Mouse (Mus musculus) brain, embryonic 18.5 days (tissue): ENCODE results near the gene Gm49325.
A peak's percentile ranks its signal among the peaks of the same experiment; 100 is the strongest.

Experiments
- DNase-seq: peaks from one replicate; pipeline ENCODE4 v3.0.0-alpha.2; 2012; ENCODE audit warnings: low read depth, low spot score

Gene Gm49325

DNA sequence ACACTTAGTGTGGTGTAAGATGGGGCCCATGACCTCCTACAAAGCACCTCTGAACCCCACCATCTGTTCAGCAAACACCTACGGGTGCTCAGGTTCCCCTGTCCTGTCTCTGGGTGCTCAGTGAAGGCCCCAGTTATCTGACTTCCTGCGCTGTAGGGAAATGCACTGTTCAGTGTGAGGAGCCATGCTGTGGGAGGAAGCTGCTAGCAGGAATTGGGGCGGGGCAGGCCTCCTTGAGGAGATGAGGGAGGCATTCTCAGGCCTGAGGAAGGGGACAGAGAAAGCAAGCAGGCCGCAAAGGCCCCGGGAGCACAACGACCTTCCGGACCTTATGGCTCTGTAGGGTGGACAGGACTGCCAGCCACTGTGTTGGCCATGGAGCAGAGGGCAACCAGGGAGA, 16.9 kb upstream of the Gm49325 start:
- no peak for DNase-seq

DNA sequence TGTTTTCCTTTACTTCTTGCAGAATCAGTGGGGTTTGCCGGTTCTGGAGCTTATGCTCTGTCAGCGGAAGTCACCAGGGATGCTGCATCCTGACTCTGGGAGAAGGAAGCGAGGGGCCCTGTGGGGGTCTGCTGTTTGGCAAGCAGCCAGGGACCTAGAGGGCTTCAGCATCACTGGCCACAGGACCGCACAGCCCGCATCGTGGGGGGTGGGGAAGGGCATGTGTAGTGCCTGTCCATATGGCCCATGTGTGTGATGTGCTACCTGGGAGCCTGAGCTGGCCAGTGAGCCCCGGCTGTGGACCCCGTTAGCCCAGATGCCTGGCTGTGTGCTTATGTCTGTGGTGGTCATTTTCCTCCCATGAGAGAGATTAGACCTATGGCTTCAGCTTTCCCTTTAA, 16.2 kb upstream of the Gm49325 start:
- DNase-seq: no peak

DNA sequence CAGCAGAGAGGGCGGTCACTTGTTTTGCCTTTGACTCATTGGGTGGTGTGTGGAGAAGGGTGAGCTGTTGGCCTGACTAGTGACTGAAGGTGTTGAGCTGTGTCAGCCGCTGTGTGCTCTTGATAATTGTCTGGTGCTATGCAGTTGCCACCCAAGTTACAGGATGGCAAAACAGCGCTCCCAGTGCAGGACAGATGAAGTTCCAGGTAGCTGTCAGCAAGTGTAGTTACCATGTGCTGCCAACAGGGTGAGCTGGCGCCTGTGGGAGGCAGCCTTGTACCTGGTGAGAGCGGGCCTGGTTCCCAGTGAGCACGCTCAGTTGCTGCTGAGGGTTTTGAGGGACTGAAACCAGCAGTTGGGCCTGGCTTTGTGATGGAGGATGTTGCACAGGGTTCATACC, 15.2 kb upstream of the Gm49325 start:
- DNase-seq: no peak

DNA sequence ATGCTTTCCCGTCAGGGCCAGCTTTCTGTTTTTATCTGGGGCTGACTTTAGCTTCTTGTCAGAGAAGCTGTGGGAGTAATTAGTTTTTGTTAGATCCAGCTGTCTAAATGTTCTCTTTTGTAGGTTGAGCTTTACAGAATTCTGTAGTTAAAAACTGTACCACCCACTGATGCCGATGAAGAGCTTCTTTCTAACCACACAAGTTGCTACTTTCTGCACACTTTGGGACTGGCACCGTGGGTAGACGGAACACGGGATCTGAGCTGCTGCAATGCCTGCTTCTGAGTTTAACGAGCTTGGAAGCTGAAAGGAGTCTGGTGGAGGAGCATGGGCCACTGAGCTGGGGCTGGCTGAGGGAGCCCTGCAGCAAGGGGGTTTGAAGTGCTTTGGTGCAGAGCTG, 14.5 kb upstream of the Gm49325 start:
- DNase-seq: no peak

DNA sequence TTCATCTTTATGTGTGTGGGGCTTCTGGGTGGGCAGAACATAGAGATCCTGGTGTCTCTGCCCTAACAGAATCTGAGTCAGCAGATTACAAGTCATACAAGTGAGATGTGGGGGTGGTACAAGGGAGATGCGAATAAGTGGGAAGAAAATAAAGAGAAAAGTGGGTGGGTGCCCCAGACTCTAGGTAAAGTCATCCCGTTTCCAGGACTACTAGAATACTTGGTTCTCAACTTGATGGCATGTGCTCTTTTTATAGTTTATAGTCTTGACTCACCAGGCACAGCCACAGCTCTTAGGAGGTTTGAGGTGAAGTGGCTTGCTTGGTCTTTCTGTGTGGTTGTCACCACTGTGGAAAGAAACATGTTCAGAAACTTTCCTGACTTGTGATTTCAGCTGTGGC, 9.9 kb upstream of the Gm49325 start:
- no peak for DNase-seq

DNA sequence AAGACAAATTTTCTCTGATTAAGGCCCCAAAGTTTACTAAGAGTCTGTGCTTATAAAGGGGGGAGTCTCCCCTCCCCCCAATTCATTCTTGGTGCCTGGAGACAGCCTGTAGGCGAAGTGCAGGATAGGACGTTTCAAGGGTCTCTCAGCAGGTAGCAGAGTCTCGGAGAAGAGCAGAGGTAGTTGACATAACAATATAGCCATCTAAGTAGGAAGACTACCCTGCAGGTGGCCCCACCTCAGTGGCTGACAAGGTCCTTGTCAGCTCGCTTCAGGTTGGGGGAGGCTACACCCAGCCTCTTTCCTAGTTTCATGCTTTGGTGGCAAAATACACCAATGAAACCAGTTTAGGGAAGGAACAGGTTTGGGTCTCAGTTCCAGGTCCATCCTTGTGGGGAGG, 3.0 kb upstream of the Gm49325 start:
- DNase-seq: no peak

DNA sequence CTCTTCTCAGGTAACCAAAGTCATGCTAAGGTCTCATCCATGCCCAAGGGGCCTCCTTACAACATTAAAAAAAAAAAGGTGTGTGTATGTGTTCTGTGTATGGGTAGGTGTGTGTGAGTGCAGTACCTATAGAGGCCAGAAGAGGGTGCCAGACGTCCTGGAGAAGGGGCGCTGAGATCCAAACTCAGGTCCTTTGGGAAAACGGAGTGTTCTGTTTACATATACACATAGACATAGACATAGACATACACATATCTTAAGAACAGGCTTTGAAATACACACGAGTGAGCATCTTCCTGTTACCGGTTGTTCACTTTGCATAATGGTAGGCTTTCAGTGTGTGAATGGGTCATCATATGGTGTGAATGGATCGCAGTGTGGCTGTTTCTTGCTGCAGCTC, 1.9 kb upstream of the Gm49325 start:
- DNase-seq: no peak

DNA sequence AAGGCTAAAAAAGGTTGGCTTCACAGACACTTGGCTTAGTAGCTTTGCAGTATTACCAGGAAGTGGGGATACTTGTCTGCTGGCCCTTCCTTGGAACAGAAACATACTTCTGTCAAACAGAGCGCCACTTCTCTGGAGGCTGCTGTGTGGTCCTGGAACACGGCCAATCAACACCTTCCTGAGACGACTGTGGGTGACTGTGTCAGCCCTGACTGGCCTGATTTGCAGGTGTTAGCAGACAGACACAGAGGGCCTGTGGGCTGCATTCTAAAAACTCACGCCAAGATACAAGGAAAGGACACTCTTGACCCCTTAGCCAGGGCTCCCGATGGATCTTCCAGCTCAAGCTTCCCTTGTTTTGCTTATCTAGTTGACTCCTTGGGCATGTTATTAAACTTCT, 1.0 kb upstream of the Gm49325 start:
- no peak for DNase-seq

DNA sequence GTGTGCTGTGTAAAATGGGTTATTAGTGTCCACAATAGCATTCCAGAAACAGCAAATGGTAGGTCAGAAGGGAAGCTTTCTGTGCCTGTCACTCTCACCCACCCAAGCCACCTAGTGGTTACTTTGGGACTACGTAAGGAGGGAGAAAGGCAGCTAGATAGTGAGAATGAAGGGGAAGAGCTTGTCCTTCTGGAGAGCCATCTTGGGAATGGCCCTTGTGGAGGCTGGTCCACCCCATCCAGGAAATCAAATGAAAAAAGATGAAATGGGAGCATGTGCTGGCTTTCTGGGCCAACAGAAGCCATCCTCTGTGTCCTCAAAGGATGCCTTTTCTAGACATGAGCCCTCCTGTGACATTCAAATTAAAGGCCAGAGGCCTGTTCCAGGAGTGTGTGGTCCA, 629 bp upstream of the Gm49325 start:
- no peak for DNase-seq

DNA sequence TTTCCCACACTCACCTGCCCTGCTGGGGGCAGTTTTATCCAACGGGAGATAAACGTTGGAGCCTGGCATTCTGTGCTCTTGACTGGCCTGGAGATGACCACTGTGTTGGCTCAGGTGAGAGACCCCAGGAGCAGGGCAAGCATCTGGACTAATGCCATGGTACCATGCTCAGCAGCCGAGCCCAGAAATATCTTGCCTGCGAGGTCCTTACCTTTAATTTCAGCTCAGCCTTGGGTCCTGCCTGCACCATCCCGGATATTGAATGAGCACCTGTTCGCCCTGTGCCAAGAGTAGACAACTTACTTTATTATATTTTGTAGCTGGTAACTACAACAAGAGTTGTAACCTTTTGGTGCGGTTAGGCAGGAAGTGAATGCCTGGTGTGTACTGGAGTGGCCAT, 858 bp downstream of the Gm49325 start:
- DNase-seq: no peak

DNA sequence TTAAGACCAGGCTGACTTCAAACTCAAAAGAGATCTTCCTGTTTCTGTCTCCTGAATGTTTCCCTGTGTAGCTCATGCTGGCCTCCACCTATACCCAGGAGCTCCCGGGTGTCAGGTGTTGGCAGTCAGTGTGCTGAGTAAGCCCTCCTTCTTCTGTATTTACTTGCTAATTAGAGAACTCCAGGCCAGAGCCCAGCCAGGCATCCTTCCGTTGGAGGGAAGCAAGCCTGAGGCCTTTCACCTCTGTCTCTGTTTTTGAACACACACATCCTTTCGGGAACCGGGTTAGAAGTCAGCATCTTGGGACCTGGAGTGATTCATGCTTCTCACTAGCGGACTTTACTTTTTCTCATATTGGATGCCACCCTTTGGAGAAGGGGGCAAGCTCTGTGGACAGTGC, 1.4 kb downstream of the Gm49325 start:
- no peak for DNase-seq

DNA sequence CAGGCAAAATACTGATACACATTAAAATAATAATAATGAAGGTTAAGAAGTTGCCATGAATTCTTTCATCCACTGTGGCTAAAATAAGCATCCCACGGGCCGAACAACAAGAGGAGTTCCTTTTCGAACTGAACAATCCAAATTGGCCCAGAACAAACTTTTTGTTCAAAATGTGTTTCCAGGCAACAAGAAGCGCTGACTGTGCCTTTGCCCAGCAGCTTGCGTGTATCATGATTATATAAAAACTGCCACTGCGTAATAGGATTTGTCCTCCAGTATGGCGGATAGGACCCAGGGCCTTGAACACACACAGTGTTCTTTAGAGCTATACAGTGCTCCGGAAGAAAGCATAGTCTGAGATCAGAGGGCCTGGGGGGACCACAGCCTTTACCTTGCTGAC, 2.6 kb downstream of the Gm49325 start:
- no peak for DNase-seq

DNA sequence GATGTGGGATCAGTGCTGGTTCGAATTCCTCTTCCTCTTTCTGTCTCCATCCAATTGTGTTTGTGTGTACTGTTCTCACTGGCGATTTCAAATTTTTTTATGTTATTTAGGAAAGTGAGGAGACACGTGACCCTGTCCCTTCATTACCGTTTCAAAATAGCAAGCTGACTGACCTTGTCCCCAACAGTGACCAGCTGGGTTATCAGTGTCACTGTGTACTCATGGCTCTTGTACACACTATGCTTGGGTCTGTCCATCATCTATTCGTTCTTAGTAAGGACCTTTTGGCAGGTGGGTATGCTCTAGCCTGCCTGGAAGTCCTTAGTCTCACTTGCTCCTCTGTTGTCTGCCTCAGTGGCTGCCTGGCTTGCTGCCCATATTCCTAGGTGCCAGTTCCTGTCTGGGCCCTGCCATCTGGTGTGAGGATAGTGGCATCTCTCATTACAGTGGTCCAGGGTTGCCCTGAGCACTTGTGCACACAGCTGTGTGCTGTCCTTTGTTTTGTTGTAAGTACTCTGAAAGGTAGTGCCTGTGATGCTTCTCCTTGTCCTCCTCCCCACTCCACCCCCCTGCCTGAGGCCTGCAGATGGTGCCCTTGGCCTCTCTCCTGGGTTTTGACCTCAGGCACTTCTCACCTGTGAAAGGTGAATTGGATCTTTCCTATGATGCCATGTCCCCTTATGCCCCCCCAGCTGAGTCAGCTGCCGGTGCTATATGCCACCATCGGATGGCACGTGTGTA, 4.4 kb downstream of the Gm49325 start:
- DNase-seq: no peak

DNA sequence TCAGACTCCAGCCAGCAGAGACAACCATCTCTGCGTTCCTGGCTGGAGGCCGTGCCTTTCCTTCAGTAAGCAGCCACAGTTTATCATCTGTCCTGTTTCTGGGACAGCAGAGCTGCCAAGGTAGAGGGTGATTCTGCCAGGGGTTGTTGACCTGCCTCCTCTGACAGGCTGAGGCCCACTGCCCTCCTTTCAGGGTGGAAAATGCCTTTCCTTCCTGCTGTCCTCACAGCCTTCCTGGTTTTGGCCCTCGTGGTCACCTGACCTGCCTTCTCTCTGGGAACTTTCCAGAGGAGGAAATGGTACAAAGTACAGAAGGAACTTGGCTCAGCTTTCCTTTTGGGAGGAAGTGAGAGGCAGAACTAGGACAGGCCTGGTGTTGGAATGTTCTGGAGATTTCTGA, 7.4 kb downstream of the Gm49325 start:
- no peak for DNase-seq

DNA sequence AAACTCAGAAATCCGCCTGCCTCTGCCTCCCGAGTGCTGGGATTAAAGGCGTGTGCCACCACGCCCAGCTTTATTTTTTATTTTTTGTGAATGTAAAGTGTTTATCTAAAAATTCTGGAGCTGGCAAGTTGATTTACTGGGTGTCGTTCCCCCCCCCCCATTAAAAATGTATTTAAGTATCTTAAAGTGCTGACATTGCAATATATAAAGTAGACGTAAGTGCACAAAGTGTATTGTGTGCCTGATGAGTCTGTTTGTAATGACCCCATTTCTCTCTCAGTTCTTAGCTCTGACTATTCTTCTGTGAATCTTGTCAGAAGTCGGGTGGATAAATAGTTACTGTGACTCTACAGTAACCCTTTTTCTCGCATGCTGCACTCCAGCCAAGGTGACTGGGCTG, 9.7 kb downstream of the Gm49325 start:
- DNase-seq: no peak

DNA sequence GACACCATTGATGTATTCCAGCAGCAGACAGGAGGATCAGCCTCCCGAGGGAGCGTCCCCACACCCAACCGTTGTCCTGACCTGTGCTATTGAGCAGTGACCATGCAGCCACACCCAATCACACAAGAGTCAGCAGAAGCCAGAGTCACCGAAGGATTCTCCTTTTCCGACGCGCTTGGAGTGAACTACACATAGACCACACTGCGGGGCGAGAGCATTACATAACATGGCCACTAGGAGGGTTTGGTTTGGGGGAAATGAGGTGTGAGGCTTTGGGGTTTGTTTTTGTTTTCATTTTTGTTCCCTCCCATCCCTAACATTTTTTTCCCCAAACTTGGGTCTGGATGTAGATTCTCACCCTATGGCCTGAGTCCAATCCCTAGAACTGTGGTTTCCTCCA, 10.2 kb downstream of the Gm49325 start:
- DNase-seq: no peak

DNA sequence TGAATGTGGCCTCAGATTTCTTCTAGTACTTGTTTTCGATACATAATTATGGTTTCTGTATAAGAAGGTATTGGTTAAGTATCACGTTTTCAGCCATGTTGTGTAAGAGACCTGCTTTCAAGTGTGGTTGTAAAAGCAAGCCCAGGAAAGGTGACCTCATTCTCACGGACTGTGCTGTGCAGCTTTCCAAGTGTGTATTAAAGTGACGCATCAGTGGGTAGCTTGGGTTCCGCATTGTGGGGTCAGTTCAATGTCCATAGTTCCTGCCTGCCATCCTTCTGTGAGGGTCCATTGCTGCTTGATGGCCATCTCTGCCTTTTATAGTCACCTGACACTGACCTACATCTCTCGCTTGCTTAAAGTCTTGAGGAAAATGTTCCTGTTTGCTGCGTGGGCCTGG, 10.9 kb downstream of the Gm49325 start:
- no peak for DNase-seq

DNA sequence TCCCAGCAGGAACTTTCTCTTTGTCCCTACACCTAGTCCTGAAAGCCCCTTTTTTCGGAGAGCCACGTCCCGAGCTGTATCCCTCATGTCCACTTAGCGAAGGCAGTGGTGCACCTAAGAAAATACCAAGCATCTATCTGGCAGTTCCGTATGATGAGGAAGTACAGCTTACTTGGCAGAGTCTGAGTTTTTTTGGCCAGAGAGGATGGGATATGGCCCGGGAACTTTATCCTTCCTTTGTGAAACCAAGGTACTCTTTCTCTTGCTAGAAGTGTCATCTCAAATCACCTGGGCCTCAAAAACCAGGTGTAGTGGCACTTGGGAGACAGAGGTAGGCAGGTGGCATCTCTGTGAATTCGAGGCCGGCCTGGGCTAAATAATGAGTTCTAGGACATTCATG, 15.5 kb downstream of the Gm49325 start:
- no peak for DNase-seq

DNA sequence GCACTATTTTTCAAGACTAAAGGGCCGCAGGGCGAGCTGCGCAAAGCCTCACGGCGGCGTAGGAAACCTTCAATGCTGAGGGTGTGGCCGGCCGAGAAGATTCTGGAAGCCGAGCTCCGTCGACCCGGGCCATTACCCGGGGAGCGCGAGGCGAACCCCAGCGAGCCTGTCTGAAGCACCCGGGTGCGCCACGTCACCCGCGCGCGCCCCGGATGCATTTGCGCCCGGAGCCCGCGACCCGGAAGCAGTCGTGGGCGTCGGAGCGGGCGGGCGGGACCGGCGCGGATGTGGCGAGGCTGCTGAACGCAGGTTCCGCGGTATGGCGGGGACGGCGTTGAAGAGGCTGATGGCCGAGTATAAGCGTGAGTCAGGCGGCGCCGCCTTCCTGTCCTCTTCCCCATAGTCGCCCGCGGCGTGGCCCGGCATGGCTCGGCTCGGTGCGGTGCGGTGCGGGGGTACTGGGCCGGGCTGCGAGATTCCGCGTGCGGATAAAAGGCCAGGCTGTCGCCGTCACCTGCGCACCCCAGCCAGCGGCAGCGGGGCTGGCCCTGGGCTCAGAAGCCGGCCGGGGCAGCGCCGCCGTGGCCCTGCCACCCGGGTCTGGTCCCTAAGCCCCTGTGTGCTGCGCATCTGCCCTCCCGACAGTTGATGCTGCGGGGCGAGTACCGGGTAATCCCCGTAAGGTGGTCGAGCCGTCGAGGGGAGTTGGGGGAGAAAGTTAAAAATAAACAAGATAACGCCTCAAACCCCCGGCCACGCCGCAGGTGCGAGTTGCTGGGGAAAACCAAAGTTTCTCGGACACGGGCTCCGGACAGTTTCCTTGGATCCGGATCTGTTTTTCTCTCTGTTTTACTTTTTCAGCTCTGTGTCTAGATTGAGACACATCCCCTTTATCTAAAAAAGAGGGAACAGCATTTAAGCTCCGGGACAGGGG, 16.3 kb downstream of the Gm49325 start, which contains the start of gene Ube2g2:
Gene Ube2g2 (plus strand): TSS at position 221 of the 934 bp plus-strand sequence.
- DNase-seq: peak; percentile 72

DNA sequence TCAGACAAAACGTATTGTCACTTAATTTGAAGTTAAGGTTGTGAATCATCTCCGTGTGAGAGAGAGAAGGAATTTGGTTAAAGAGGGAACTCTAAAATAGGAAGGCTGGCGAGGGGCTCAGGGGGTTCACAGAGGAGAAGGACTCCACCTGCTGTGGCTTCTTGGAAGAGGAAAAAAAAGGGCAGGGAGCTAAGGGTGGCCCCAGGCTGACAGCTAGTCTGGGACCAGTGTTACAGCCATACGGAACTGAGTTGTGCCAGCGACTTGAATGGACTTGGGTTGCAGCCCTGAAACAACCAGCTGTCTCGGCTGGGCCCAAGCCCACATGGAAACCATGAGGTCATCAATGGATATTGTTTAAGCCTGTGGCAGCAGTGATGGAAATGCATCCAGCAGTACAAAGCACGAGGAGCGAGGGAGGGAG, 17.1 kb downstream of the Gm49325 start:
- DNase-seq: no peak

DNA sequence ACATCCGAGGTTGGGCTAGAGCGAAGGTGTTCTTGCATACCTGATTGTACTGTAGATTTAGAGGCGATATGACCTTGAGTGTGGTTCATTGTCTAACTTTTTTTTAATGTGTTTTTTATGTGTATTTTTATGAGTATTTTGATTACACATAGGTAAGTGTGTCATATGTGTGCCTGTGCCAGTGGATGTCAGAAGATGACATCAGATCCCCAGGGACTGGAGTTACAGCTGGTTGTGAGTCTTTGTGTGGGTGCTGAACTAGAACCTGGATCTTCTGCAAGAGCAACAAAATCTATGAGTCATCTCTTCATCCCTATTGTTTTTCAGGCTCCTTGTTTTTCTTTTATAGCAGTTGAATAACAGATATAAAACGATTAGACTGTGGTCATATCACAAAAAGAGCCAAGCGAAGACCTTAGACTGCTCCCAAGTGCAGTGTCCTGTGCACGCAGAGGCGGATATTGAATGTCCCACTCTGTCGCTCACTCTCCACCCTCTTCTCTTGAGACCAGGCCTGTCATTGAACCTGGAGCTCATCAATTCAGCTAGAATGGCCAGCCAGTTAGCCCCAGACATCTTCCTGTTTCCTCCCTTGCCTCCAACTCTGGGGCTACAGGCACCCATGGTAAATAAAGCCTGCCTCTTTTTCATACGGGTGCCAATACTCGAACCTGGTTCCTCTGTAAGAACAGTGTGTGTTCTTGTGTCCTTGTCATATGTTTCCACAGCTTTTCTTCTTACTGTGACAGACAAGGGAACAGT, 17.8 kb downstream of the Gm49325 start:
- no peak for DNase-seq

DNA sequence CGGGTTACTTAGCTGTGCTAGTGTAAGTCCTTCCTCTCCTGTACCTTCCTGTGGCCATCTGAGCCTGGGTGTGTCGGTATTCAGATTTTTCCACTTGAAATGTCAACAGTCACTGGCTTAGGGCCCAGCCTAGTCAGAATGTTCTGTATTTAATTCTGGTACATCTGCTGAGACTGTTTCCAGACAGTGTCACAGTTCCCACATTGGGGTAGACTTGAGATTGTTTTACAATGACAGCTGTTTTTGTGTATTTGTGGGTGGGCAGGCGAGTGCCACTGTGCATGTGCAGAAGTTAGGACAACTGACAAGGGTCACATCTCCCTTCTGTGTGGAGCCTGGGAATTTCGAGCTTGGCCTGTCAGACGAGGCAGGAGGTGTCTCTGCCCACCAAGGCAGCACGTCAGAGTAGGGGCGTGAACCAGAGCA, 18.6 kb downstream of the Gm49325 start:
- DNase-seq: no peak
